Mouse (Mus musculus) hematopoietic stem cell, adult 5-6 weeks (primary cell): Measurements from ENCODE around the gene Atp6v0d1. TPM values are rescaled to one million over a fixed set of nuclear protein-coding genes. Genes with fewer than 3 reads are reported as not detected.

Experiments
- ATAC-seq, 2 experiments: fragments of 125-278 bp in 1 of 2; replicated peaks in 1 of 2; 2 replicates each; pipeline ENCODE4 v1.8.0; 2016 to 2017; ENCODE audit warnings: inconsistent platforms in 2 of 2, mild to moderate bottlenecking in 2 of 2, moderate number of reproducible peaks in 2 of 2, low read depth in 1 of 2, moderate TSS enrichment in 1 of 2; ENCODE audit not compliant: low FRiP score in 2 of 2, poor library complexity in 2 of 2, severe bottlenecking in 2 of 2, insufficient read depth in 1 of 2, low TSS enrichment in 1 of 2
- total RNA-seq: library from RNA; stranded (forward); fragments of 172-1452, 232-1000 nt; gene quantifications from 2 replicates; pipeline ENCODE4 v1.2.3, GENCODE M21; 2017

Atp6v0d1 gene
- total RNA-seq, 1 experiment from 2014 or later = 39.7 TPM

GRCm38 (mm10) chr8:105521061-105521460, 44.8 kb downstream of the Atp6v0d1 start:
- ATAC-seq = no peak

DNA sequence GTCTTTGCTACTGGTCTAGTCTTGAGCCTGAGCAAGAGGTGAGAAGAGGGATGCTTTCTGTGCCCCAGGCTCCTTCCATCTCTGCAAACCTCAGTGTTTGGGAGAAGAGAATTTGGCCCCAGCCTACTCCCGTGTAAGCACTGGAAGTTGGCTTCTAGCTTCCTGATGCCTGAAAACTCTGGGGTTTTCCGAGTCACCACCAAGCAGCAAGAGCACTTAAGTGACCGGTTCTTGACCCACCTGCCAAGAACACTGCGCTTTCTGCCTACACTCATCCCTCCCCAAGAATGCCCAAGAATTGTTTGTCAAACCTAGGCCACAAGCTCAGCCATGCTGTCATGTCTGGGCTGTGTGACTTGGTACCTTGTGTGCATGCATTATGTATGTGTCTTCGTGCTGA, 45.3 kb downstream of the Atp6v0d1 start:
- ATAC-seq = no peak

- ATAC-seq = no peak
Observed at GRCm38 (mm10) chr8:105519591-105519990, 46.3 kb downstream of the Atp6v0d1 start.

- peak; percentile 53 to 63 for ATAC-seq
Observed at GRCm38 (mm10) chr8:105518436-105519313, 47.2 kb downstream of the Atp6v0d1 start, which contains the start of gene Hsd11b2. Hsd11b2 (plus strand) TSS chr8:105518755.

- ATAC-seq = no peak
Observed at GRCm38 (mm10) chr8:105517346-105517745, 48.5 kb downstream of the Atp6v0d1 start.

- peak; percentile 62 to 70 for ATAC-seq
Observed at GRCm38 (mm10) chr8:105516018-105516645, 49.7 kb downstream of the Atp6v0d1 start.

- no peak for ATAC-seq
Observed at GRCm38 (mm10) chr8:105514656-105515055, 51.2 kb downstream of the Atp6v0d1 start.

DNA sequence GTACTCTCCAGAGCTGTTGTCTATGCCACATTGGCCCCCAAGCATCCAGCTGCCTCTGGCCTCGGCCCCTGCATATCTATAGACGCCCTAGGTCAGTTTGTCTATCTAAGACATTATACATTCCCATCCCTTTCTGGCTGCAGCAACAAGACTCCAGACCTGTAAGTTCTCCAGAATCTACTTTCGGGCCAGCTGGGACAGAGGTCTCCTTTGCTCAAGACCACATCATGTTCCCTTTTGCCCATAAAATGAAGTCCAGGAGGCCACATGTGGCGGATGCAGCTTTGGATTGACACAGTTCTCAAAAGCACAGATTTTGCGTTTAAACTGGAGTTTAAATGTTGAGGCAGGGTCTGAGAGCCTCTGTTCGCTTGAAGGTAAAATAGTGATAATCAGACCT, 51.7 kb downstream of the Atp6v0d1 start:
- ATAC-seq = no peak

DNA sequence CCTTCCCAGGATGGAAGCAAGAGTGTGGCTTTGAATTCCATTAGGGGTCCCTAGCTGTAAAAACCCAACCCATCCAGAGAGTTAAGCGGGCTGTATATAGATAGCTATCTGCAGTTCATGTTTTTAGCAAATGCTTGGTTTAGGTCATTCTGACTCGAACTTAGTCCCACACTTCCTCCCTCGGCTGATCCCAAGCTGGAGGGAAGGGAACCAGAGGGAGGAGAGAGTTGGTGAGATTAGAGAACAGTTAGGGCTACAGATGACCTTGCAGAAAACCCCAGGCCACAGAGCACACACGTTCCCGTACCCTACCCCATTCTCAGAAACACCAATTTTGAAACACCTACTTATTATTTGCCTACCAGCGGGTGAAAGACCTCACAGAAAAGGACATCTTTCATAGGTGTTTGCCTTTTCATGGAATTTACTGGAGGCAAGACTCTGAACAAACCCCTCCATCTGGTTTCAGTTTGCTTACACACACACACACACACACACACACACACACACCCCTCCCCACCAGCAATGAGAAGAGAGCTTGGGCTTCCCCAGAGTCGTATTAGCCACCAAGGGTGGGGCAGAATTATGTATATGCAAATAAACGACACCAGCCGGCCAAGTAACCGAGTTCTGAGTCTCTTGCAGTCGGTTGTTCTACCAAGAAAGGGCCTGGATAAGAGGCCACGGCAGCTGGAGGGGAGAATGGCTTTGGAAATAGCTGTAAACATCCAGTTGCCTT, 55.7 kb downstream of the Atp6v0d1 start:
- ATAC-seq = no peak

GRCm38 (mm10) chr8:105508758-105509157, 57.1 kb downstream of the Atp6v0d1 start:
- no peak for ATAC-seq

DNA sequence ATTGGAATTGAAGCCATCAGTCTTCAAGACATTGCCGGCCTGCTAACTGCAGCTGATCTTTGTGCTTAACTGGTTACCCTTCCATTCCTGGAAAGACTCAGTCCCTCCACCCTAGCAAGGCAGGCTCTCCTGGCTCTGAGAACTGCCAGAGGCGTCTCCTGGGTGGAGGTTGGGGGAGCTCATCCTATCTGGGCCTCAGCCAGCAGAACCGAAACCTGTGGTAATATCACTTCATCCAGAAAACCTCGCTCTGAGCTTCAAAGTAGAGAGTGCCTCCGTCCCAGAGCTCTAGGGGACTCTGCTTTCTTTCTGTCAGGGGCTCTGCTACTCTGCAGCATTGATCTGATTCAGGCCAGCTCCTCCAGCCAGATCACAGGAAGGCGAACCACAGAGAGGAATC, 58.9 kb downstream of the Atp6v0d1 start:
- no peak for ATAC-seq

GRCm38 (mm10) chr8:105504617-105505016, 61.2 kb downstream of the Atp6v0d1 start:
- ATAC-seq = no peak

GRCm38 (mm10) chr8:105499787-105500186, 66.1 kb downstream of the Atp6v0d1 start:
- ATAC-seq = peak in 1 of 2 experiments; percentile 19; a peak in 1 of 4 replicates

- ATAC-seq = peak; percentile 85 to 89
Observed at GRCm38 (mm10) chr8:105496439-105497180, 69.2 kb downstream of the Atp6v0d1 start, which contains the start of gene Zdhhc1. Zdhhc1 (minus strand) TSS chr8:105496902.

GRCm38 (mm10) chr8:105495350-105496302, 70.2 kb downstream of the Atp6v0d1 start:
- ATAC-seq = no peak

- no peak for ATAC-seq
Observed at GRCm38 (mm10) chr8:105494566-105494965, 71.3 kb downstream of the Atp6v0d1 start.
